Mouse (Mus musculus) forebrain, embryonic 14.5 days (tissue): ENCODE measurements at regions not wholly inside any gene's neighbourhood (a gene's known extent, or its start where the extent isn't known, plus 50 kb on each side); places are given as distances from the start of the nearest gene placed in this dataset.
A peak's percentile ranks its signal among the peaks of the same experiment; 100 is the strongest.
"Not testable (repeated sequence)": the region's sequence is repeated elsewhere in the genome, so short reads cannot be mapped to it uniquely, and the experiment has no call there.

ENCODE experiments used
- ATAC-seq: fragments of 200-750 bp; cut with Nextera tagmentation; 2 replicates; pipeline ENCODE4 v1.8.0; 2017; ENCODE audit warnings: mild to moderate bottlenecking, moderate library complexity
- DNase-seq: peaks from one replicate; pipeline ENCODE4 v3.0.0-alpha.2; 2015; ENCODE audit warnings: low spot score
- H3K27ac ChIP-seq: fragments of 300-500 bp; sonication (generic); 2 replicates; pipeline ENCODE4 v1.5.1; 2014; ENCODE audit warnings: low read depth, mild to moderate bottlenecking, control low read depth, low read length, moderate library complexity
- H3K27me3 ChIP-seq: fragments of 300-500 bp; sonication (generic); replicated peaks from 2 replicates; pipeline ENCODE4 v1.6.1; 2014; ENCODE audit warnings: low read length, control low read depth, mixed read lengths; ENCODE audit not compliant: control insufficient read depth, insufficient read depth
- H3K36me3 ChIP-seq: fragments of 300-500 bp; sonication (generic); 2 replicates; pipeline ENCODE4 v1.6.1; 2014; ENCODE audit warnings: low read length, control low read depth; ENCODE audit not compliant: control insufficient read depth, insufficient read depth
- H3K4me1 ChIP-seq: fragments of 300-500 bp; sonication (generic); 2 replicates; pipeline ENCODE4 v1.6.1; 2014; ENCODE audit warnings: antibody characterized with exemption, low read length, control low read depth; ENCODE audit not compliant: control insufficient read depth, insufficient read depth
- H3K4me2 ChIP-seq: fragments of 300-500 bp; sonication (generic); 2 replicates; pipeline ENCODE4 v1.6.1; 2014; ENCODE audit warnings: mild to moderate bottlenecking, control low read depth, low read length
- H3K4me3 ChIP-seq: fragments of 300-500 bp; sonication (generic); 2 replicates; pipeline ENCODE4 v1.5.1; 2014; ENCODE audit warnings: low read depth, low read length, control low read depth
- H3K9ac ChIP-seq: fragments of 300-500 bp; sonication (generic); 2 replicates; pipeline ENCODE4 v1.6.1; 2014; ENCODE audit warnings: mild to moderate bottlenecking, low read length, control low read depth, moderate library complexity
- H3K9me3 ChIP-seq: fragments of 300-500 bp; sonication (generic); replicated peaks from 2 replicates; pipeline ENCODE4 v1.6.1; 2016; ENCODE audit warnings: low read length, control low read depth, mixed read lengths; ENCODE audit not compliant: control insufficient read depth
- WGBS: fragments of 180-500 bp; shearing (Covaris S2); extraction: QIAGEN DNeasy Blood & Tissue Kit; methylation state at CpG from one replicate; pipeline ENCODE4 v1.1.7; 2014; 5-methylcytosine and 5-hydroxymethylcytosine counted together

DNA sequence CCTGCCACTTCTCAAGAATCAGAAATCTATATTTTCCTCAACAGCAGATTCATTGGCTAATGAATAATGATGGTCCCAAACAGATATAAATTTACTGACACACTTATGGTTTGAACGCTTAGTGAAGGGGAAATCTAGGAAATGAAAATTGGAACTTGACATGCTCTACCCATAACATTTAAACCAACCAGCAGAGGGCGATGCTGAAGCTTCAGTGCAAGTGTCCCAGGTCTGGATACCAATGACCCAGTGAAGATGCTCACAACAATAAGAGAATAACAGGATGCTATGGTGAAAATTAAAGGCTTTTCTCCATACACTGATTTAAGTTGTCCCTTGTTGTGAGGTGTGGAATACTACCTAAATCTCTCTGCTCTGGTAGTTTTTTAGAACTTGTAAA is 236.0 kb upstream of the Rorb start:
- H3K36me3 ChIP-seq = no peaks in the 10 kb centered on the region
- H3K4me2 ChIP-seq = no peak overlapping the region
- no peak overlapping the region for H3K9ac ChIP-seq
- whole genome bisulfite sequencing = 51% methylated on average over 2 of the region's 2 CpGs
- H3K27ac ChIP-seq = no peak overlapping the region
- ATAC-seq = no peak
- peak; percentile 16 for DNase-seq
- no peaks in the 10 kb centered on the region for H3K27me3 ChIP-seq
- H3K4me1 ChIP-seq = no peaks in the 10 kb centered on the region
- H3K9me3 ChIP-seq = no peaks in the 10 kb centered on the region
- H3K4me3 ChIP-seq = no peak overlapping the region

DNA sequence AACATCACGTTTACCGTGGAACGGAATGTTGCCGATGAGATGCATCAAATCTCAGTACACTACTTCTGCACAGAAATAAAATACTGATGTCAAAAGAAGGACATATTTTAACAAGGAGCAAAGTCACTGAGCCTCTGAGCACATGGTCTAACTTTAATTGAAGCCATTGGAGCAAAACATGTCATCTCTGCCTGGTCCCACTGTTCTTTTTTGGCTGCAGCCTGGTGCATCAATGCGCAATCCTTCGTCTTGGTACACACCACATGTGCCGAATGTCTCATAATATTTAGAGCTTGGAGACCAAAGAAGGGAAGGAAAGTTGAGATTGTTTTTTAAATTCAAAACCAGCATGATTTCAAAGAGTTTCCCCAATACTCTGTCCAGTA is 233.4 kb upstream of the Rorb start:
- Histone ChIP-seq H3K4me3 (no peak overlapping the region), H3K36me3 (no peaks in the 10 kb centered on the region), H3K4me2 (no peak overlapping the region), H3K27me3 (no peaks in the 10 kb centered on the region), H3K9me3 (no peaks in the 10 kb centered on the region), H3K4me1 (no peaks in the 10 kb centered on the region), H3K27ac (no peak overlapping the region), H3K9ac (no peak overlapping the region)
- 43% methylated on average over 7 of the region's 7 CpGs for WGBS
- peak; percentile 80 for ATAC-seq
- DNase-seq = no peak

DNA sequence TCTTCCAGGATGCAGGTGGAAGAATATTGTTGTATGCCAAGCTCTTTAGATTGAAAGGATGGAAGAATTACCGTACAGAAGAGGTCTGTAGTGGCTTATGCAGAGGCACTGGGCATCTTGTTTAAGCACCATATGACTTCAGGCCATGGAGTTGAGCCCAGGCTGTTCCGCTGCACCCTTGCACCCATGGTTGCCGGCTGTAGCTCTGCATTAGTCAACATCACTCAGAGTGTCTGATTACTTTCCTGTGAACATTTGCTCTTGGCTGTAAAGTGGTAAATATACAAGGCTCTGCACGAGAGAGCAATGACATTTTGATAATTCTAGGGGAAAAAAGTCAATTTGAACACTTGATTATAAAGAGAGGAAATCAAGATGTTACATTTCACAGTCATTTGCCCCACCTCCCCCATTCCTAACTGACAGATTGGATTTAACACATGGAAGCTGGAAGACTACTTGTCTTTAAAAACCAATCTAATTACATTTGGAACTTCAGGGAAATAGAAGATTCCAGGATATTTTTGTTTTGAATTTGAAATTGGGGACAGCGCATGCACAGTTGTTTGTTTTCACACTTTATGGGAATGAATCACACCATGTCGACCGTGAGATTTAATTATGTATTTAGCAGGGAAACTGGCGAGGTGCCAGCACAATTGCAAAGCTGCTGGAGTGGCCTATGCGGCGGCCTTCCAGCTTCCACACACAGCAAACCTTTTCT is 232.9 kb upstream of the Rorb start:
- 36% methylated on average over 10 of the region's 10 CpGs for WGBS
- ATAC-seq (peak; percentile 96), DNase-seq (peak; percentile 91)
- Histone ChIP-seq H3K4me1 (no peaks in the 10 kb centered on the region), H3K9me3 (no peaks in the 10 kb centered on the region), H3K9ac (no peak overlapping the region), H3K36me3 (no peaks in the 10 kb centered on the region), H3K27me3 (no peaks in the 10 kb centered on the region), H3K4me2 (no peak overlapping the region), H3K27ac (no peak overlapping the region), H3K4me3 (no peak overlapping the region)

DNA sequence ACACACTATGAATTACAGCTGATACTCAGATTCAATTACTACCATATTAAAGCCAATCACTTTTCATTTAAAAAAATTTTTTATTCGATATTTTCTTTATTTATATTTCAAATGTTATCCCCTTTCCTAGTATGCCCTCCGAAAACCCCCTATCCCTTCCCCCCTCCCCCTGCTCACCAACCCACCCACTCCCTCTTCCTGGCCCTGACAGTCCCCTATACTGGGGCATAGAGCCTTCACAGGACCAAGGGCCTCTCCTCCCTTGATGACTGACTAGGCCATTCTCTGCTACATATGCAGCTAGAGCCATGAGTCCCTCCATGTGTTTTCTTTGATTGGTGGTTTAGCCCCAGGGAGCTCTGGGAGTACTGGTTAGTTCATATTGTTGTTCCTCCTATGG is 196.1 kb upstream of the Rorb start:
- 0 out of 2 replicates have a peak overlapping the region, but pooled peaks have one; percentile 53 for H3K27ac ChIP-seq
- H3K4me2 ChIP-seq, H3K4me1 ChIP-seq, H3K9me3 ChIP-seq, H3K9ac ChIP-seq, H3K36me3 ChIP-seq, H3K4me3 ChIP-seq, DNase-seq, H3K27me3 ChIP-seq: not testable (repeated sequence)
- ATAC-seq = peak; percentile 29; the same call in 1 of the 2 replicates
- 87% methylated on average over 2 of the region's 2 CpGs for WGBS

DNA sequence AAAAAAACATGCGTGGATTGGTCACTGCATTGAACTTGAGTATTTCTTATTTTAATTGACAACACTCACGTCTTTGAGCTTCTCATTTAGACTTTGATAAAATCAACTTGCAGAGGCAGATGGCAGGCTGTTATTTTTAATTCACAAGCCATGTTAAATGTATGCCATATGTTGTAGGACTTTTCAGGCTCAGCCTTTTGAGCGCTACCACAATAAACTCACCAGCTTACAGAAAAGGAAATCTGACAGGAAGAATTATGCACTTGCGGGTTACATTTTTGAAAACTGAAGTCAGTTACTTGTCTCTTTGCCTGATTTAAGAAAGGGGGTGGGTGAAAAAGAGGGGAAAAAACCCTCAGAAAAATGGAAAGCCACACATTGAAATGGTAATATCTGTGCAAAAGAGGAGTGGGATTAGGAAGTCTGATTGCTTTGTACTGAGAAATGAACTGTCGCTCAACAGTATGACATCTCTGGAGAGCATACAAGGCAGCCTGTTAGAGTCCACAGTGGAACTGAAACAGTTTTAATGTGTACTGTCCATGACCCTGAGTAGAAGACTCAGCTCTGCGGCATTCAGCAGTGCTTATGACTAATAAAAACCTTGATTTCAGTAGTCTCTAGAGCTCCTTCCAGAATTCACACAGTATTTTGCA is 195.6 kb upstream of the Rorb start:
- DNase-seq (peak; percentile 79), ATAC-seq (peak; percentile 84)
- Histone ChIP-seq H3K36me3 (no peaks in the 10 kb centered on the region), H3K9me3 (no peaks in the 10 kb centered on the region), H3K4me3 (no peak overlapping the region), H3K27me3 (no peaks in the 10 kb centered on the region), H3K4me1 (no peaks in the 10 kb centered on the region), H3K27ac (peak overlapping the region; percentile 53; the same call in 1 of the 2 replicates), H3K4me2 (no peak overlapping the region), H3K9ac (no peak overlapping the region)
- 54% methylated on average over 6 of the region's 6 CpGs for WGBS

DNA sequence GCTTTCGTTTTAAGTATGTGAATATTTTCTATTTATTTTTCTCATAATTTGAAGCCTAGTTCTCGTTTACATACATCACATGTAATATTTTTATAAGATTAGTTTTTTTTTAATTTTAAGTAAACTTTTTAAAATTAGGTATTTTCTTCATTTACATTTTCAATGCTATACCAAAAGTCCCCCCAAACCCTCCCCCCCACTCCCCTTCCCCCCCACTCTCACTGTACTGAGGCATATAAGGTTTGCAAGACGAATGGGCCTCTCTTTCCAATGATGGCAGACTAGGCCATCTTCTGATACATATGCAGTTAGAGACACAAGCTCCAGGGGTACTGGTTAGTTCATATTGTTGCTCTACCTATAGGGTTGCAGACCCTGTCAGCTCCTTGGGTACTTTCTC is 174.9 kb upstream of the Rorb start:
- H3K27ac ChIP-seq, H3K9ac ChIP-seq, H3K9me3 ChIP-seq, DNase-seq, H3K4me3 ChIP-seq, H3K4me2 ChIP-seq, H3K36me3 ChIP-seq, H3K4me1 ChIP-seq, ATAC-seq, H3K27me3 ChIP-seq: not testable (repeated sequence)
- 90% methylated on average over 3 of the region's 3 CpGs for WGBS

DNA sequence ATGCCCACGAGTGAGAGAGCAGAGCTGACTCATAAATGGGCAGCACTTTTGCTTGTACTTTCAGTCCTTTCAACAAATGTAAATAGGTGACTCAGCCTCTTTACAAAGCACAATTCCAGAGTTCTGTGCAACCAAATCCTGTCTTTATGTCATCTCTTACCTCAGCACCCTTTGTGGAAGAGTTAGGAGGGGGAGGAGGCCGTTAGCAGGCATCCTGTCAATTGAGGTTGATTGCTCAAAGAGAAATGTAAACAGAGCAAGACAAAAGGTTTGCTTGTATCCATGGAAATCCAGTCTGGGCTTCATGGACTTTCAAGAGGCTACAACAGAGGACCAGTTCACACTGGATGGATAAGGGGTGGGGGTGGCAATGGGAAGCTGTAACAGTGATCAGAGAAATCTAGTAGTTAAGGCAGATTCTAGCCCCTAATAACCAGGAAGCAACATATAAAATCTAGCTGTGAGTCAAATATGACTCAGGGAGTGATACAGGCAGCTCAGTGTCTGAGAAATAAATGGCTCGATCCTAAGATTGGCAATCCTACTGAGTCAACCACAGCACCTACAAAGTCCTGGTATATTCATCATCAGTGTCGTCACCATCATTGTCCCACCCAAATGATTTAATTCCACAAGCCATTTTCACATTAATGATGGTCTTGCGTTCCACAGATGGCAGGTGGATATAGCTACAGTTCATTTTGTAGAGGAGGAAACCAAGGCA is 136.0 kb upstream of the Rorb start:
- 50% methylated on average over 5 of the region's 5 CpGs for WGBS

DNA sequence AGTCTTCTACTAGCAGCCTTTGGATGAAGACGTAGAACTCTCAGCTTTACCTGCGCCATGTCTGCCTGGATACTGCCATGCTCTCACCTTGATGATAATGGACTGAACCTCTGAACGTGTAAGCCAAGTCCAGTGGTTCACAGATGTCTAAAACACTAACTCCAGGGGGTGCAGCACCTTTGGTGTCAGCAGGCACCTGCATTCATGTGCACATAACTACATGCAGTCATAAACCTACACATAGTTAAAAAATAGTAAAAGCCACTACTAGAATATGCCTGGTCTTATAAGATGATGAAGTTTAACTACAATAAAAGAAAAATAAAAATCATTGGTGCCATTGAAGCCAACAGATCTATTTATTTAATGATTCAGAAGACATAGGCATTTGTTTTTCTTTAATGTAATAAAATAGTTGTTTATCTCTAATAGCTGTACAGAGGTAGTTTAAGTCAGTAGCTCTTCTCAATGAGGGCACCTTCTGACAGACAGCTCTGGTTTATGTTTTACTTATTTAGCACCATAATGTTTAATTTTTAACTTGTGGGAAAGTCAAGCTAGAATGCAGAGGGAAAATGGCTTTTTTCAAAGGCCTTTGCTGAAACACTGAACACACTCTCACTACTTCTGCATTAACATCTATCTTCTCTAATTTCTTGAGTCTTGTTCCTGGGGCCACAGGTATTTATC is 118.5 kb upstream of the Rorb start:
- no peaks in the 10 kb centered on the region for H3K36me3 ChIP-seq
- ATAC-seq = no peak
- H3K27ac ChIP-seq = no peak overlapping the region
- WGBS = 91% methylated on average over 3 of the region's 3 CpGs
- no peaks in the 10 kb centered on the region for H3K27me3 ChIP-seq
- no peak for DNase-seq
- H3K9ac ChIP-seq = no peak overlapping the region
- no peak overlapping the region for H3K4me3 ChIP-seq
- no peaks in the 10 kb centered on the region for H3K4me1 ChIP-seq
- H3K9me3 ChIP-seq = no peaks in the 10 kb centered on the region
- no peak overlapping the region for H3K4me2 ChIP-seq

More for the DNA sequence above, 136.0 kb upstream of the Rorb start:
- DNase-seq (peak; percentile 39), ATAC-seq (peak; percentile 87)
- H3K4me3 ChIP-seq = no peak overlapping the region
- no peaks in the 10 kb centered on the region for H3K9me3 ChIP-seq
- no peak overlapping the region for H3K4me2 ChIP-seq
- H3K36me3 ChIP-seq = no peaks in the 10 kb centered on the region
- no peaks in the 10 kb centered on the region for H3K27me3 ChIP-seq
- no peak overlapping the region for H3K27ac ChIP-seq
- peaks cover 9% of the 10 kb centered on the region for H3K4me1 ChIP-seq
- no peak overlapping the region for H3K9ac ChIP-seq
